Mouse (Mus musculus) hindbrain, embryonic 13.5 days (tissue): Measurements from ENCODE around the gene Cfl1. TPM values are rescaled to one million over a fixed set of nuclear protein-coding genes. Genes with fewer than 3 reads are reported as not detected.

Experiments used
- ATAC-seq: fragments of 200-750 bp; cut with Nextera tagmentation; 2 replicates; pipeline ENCODE4 v1.8.0; 2017; ENCODE audit warnings: moderate TSS enrichment; ENCODE audit not compliant: low FRiP score
- H3K27ac ChIP-seq: fragments of 300-500 bp; sonication (generic); 2 replicates; pipeline ENCODE4 v1.5.1; 2015; ENCODE audit warnings: inconsistent platforms, mild to moderate bottlenecking, moderate library complexity
- H3K27me3 ChIP-seq: fragments of 300-500 bp; sonication (generic); 2 replicates; pipeline ENCODE4 v1.6.1; 2015; ENCODE audit warnings: mild to moderate bottlenecking, inconsistent platforms
- H3K36me3 ChIP-seq: fragments of 300-500 bp; sonication (generic); 2 replicates; pipeline ENCODE4 v1.6.1; 2015; ENCODE audit warnings: mild to moderate bottlenecking, inconsistent platforms
- H3K4me1 ChIP-seq: fragments of 300-500 bp; sonication (generic); replicated peaks from 2 replicates; pipeline ENCODE4 v1.6.1; 2015; ENCODE audit warnings: inconsistent platforms
- H3K4me2 ChIP-seq: fragments of 300-500 bp; sonication (generic); 2 replicates; pipeline ENCODE4 v1.6.1; 2015; ENCODE audit warnings: inconsistent platforms, mild to moderate bottlenecking, moderate library complexity
- H3K4me3 ChIP-seq: fragments of 300-500 bp; sonication (generic); 2 replicates; pipeline ENCODE4 v1.5.1; 2015; ENCODE audit warnings: mild to moderate bottlenecking, inconsistent platforms
- H3K9ac ChIP-seq: fragments of 300-500 bp; sonication (generic); 2 replicates; pipeline ENCODE4 v1.6.1; 2015; ENCODE audit warnings: mild to moderate bottlenecking, inconsistent platforms
- H3K9me3 ChIP-seq: fragments of 300-500 bp; sonication (generic); 2 replicates; pipeline ENCODE4 v1.6.1; 2016; ENCODE audit warnings: inconsistent platforms
- WGBS: fragments of 180-500 bp; shearing (Covaris S2); methylation state at CpG from one replicate; pipeline ENCODE4 v1.1.7; 2015; 5-methylcytosine and 5-hydroxymethylcytosine counted together
- polyA plus RNA-seq: library from polyadenylated mRNA; unstranded; fragments of >200 nt; fragmentation: Nextera tagmentation; extraction: Ambion mirVana; gene quantifications from 2 replicates; pipeline ENCODE4 v1.2.1, GENCODE M21; 2015

Cfl1 gene
- 3,676 and 3,692 TPM in 2 replicates for polyA plus RNA-seq

- ATAC-seq = peak; percentile 72
- peak within 1 kb of the TSS; percentile 97 for H3K9ac ChIP-seq
- H3K27me3 ChIP-seq = no peaks in the 10 kb centered on the region
- under 1% methylated on average over 61 of the region's 62 CpGs for WGBS
- peaks cover 40% of the 10 kb centered on the region for H3K36me3 ChIP-seq
- H3K9me3 ChIP-seq = no peaks in the 10 kb centered on the region
- peaks cover 47% of the 10 kb centered on the region for H3K4me1 ChIP-seq
- H3K4me2 ChIP-seq = peak within 1 kb of the TSS; percentile 88
- H3K27ac ChIP-seq = peak within 1 kb of the TSS; percentile 99
- H3K4me3 ChIP-seq = peak within 1 kb of the TSS; percentile 99
These were observed at the start of gene Cfl1 for GRCm38 (mm10) chr19:5490313-5490897. Gene Cfl1, plus strand, starts transcription at chr19:5490455.

- ATAC-seq = no peak
- WGBS = 70% methylated on average over 9 of the region's 9 CpGs
- H3K9ac ChIP-seq = no peak overlapping the region
- H3K9me3 ChIP-seq = 0 out of 2 replicates have a peak, but pooled peaks cover 3% of the 10 kb centered on the region
- peaks cover 20% of the 10 kb centered on the region for H3K4me1 ChIP-seq
- no peaks in the 10 kb centered on the region for H3K36me3 ChIP-seq
- no peak overlapping the region for H3K4me3 ChIP-seq
- H3K4me2 ChIP-seq = no peak overlapping the region
- H3K27me3 ChIP-seq = peaks cover 62% of the 10 kb centered on the region
- no peak overlapping the region for H3K27ac ChIP-seq
These were observed 45.8 kb upstream of the Cfl1 start for GRCm38 (mm10) chr19:5444371-5444908.

GRCm38 (mm10) chr19:5444954-5445353, 45.3 kb upstream of the Cfl1 start:
- H3K4me3 ChIP-seq = no peak overlapping the region
- ATAC-seq = no peak
- H3K27me3 ChIP-seq = peaks cover 67% of the 10 kb centered on the region
- no peak overlapping the region for H3K27ac ChIP-seq
- no peaks in the 10 kb centered on the region for H3K36me3 ChIP-seq
- 0 out of 2 replicates have a peak, but pooled peaks cover 3% of the 10 kb centered on the region for H3K9me3 ChIP-seq
- 40% methylated on average over 7 of the region's 7 CpGs for WGBS
- no peak overlapping the region for H3K9ac ChIP-seq
- peaks cover 20% of the 10 kb centered on the region for H3K4me1 ChIP-seq
- no peak overlapping the region for H3K4me2 ChIP-seq

DNA sequence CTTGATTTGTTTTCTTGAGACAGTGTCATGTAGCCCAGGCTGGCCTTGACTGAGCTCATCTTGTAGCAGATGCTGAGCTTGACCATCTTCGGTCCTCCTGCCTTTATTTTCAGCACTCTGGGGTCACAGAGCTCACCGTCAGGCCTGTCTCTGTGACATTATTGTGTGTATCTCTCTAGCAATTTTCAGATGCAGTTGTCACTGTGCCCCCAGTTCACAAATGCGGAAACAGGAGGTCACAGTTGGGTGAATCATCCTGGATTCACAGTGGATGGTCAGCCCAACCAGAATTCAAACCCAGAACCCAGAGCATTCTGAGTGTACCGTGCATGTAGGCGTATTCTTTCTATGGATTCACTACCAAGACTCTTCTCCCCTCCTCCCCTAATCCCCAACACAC, 44.5 kb upstream of the Cfl1 start:
- ATAC-seq = no peak

DNA sequence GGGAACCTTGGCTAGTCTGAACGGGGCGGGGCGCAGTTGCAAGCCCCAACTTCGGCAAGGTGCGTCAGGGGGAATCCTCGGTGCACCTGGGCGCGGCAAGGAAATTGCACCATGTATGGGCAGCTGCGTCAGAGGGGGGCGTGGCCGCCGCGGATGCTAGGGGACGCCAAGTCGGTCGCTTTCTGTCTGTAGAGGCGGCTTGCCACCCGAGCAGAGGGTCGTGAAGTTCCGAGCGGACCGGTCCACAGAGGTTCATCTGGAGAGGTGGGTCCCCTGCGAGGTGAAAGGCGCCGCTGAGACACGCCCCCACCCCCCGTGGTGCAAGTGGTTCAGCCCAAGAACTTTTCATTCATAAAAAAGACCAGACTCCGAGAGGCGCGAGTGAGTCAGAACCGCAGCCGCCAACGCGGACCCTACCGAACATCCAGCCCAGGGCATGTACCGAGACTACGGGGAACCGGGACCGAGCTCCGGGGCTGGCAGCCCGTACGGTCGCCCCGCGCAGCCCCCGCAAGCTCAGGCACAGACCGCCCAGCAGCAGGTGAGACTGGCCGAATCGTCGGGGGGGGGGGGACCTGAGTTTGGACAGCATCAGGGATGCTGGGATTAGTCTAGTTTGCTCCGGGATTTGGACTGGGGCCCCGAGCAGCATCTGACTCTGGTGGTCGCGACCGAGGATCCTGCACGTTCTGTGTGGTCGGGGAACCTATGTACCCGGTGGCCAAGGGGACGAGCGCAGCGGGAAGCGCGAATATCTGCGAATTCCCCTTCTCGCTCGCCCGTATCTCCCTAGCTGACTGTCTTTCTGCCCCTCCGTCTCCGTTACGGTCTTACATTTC, 42.5 kb upstream of the Cfl1 start, which contains the start of gene Fosl1:
Gene Fosl1, plus strand, starts transcription at position 33 of the 839 bp plus-strand sequence.
- no peaks in the 10 kb centered on the region for H3K36me3 ChIP-seq
- H3K9ac ChIP-seq = peak within 1 kb of the TSS; percentile 64
- whole genome bisulfite sequencing = under 1% methylated on average over 70 of the region's 70 CpGs
- H3K4me2 ChIP-seq = peak within 1 kb of the TSS; percentile 91
- peak; percentile 75 for ATAC-seq
- H3K27me3 ChIP-seq = peaks cover 86% of the 10 kb centered on the region
- H3K4me3 ChIP-seq = peak within 1 kb of the TSS; percentile 50
- H3K9me3 ChIP-seq = no peaks in the 10 kb centered on the region
- peaks cover 20% of the 10 kb centered on the region for H3K4me1 ChIP-seq
- no peak within 1 kb of the TSS for H3K27ac ChIP-seq

More for the DNA sequence above, 44.5 kb upstream of the Cfl1 start:
- Histone ChIP-seq H3K9ac (no peak overlapping the region), H3K36me3 (no peaks in the 10 kb centered on the region), H3K4me2 (no peak overlapping the region), H3K4me3 (no peak overlapping the region), H3K4me1 (peaks cover 20% of the 10 kb centered on the region), H3K27me3 (peaks cover 75% of the 10 kb centered on the region), H3K27ac (no peak overlapping the region), H3K9me3 (no peaks in the 10 kb centered on the region)
- 88% methylated on average over 5 of the region's 5 CpGs for WGBS

- no peak for ATAC-seq
- Histone ChIP-seq H3K4me1 (peaks cover 20% of the 10 kb centered on the region), H3K27me3 (peaks cover 85% of the 10 kb centered on the region), H3K9ac (no peak overlapping the region), H3K4me3 (peak overlapping the region; percentile 50), H3K36me3 (no peaks in the 10 kb centered on the region; the same call in 1 of the 2 replicates), H3K27ac (no peak overlapping the region), H3K9me3 (no peaks in the 10 kb centered on the region), H3K4me2 (peak overlapping the region; percentile 91)
- WGBS = 6% methylated on average over 36 of the region's 36 CpGs
These were observed 41.7 kb upstream of the Cfl1 start for GRCm38 (mm10) chr19:5448354-5449150.

DNA sequence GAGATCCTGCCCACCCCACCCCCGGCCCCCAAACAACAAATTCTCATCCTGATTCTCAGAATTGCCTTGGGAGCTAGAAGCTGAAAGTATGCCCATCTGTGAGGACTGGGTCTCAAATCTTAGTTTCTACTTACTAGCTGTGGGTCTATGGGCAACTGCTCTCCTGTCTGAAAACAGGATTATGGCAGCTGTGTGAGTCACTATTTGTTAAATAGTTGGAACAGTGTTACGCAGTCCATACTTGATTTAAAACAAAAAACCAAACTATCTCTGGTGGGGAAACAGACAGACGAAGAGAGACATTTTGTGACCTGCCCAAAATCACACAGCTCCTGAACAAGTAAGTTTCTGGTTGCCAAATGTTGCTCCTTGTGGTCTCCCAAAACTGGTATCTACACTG, 40.6 kb upstream of the Cfl1 start:
- Histone ChIP-seq H3K27ac (no peak overlapping the region), H3K9ac (no peak overlapping the region), H3K4me2 (no peak overlapping the region), H3K4me3 (no peak overlapping the region), H3K27me3 (peaks cover 75% of the 10 kb centered on the region), H3K4me1 (peaks cover 25% of the 10 kb centered on the region), H3K9me3 (no peaks in the 10 kb centered on the region), H3K36me3 (peaks cover 9% of the 10 kb centered on the region)
- 85% methylated on average over 3 of the region's 3 CpGs for WGBS
- no peak for ATAC-seq

DNA sequence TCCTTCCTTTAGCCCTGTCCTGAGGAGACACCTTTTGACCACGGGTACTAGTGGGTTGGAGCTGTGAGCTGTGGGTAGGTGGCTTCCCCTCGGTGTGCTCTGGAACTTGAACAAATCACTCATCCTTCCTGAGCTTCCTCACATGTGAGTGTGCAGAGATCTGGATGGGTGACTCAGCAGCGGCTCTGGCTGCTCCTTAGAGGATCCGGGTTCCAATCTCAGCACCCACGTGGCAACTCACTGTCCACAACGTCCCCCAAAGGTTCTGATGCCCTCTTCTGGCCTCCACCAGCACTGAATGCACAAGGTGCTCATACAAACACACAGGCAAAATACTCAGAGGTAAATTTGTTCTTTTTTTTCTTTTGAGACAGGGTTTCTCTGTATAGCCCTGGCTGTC, 38.5 kb upstream of the Cfl1 start:
- peaks cover 9% of the 10 kb centered on the region for H3K36me3 ChIP-seq
- H3K9ac ChIP-seq = no peak overlapping the region
- peaks cover 46% of the 10 kb centered on the region for H3K4me1 ChIP-seq
- no peaks in the 10 kb centered on the region for H3K9me3 ChIP-seq
- H3K4me3 ChIP-seq = no peak overlapping the region
- WGBS = 81% methylated on average over 6 of the region's 6 CpGs
- peaks cover 54% of the 10 kb centered on the region for H3K27me3 ChIP-seq
- no peak overlapping the region for H3K27ac ChIP-seq
- H3K4me2 ChIP-seq = no peak overlapping the region
- no peak for ATAC-seq

DNA sequence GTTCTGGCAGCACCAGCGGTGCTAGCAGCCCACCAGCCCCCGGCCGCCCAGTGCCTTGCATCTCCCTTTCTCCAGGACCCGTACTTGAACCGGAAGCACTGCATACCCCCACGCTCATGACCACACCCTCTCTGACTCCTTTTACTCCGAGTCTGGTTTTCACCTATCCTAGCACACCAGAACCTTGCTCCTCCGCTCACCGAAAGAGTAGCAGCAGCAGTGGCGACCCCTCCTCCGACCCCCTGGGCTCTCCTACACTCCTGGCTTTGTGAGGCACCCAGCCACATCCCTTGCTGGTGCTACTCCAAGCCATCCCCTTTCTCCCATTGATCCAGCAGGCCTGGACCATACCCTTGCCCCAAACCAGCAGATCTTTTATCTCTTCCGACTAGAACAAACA, 35.2 kb upstream of the Cfl1 start:
- Histone ChIP-seq H3K4me2 (peak overlapping the region; percentile 96), H3K36me3 (peaks cover 9% of the 10 kb centered on the region), H3K4me3 (peak overlapping the region; percentile 77), H3K27ac (no peak overlapping the region), H3K9ac (peak overlapping the region; percentile 95), H3K9me3 (no peaks in the 10 kb centered on the region), H3K4me1 (peaks cover 38% of the 10 kb centered on the region), H3K27me3 (peaks cover 32% of the 10 kb centered on the region)
- ATAC-seq = no peak
- 84% methylated on average over 12 of the region's 12 CpGs for WGBS

DNA sequence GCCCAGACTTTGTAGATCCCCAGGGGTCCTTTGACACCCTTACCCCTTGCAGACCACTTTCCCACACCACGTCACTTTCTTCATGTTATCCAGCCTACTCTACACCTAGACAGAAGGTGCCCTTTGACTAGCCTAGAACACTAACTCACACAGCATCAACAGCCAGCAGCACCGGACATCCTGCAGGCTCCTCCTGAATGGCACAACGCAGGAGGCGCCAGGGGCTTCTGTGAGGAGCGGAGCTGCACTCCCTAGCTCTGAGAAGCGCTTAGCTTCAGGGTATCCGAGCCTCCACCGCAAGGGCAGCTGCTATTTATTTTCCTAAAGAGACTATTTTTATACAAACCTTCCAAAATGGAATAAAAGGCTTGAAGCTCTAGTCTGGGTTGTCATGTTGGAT, 34.7 kb upstream of the Cfl1 start:
- Histone ChIP-seq H3K27ac (no peak overlapping the region), H3K9ac (peak overlapping the region; percentile 95), H3K9me3 (no peaks in the 10 kb centered on the region), H3K4me3 (peak overlapping the region; percentile 77), H3K27me3 (peaks cover 27% of the 10 kb centered on the region), H3K4me1 (peaks cover 39% of the 10 kb centered on the region), H3K4me2 (peak overlapping the region; percentile 96), H3K36me3 (peaks cover 9% of the 10 kb centered on the region)
- no peak for ATAC-seq
- 67% methylated on average over 8 of the region's 8 CpGs for WGBS

- Histone ChIP-seq H3K9me3 (no peaks in the 10 kb centered on the region), H3K36me3 (peaks cover 9% of the 10 kb centered on the region), H3K9ac (peak overlapping the region; percentile 95), H3K4me3 (peak overlapping the region; percentile 77), H3K4me1 (peaks cover 45% of the 10 kb centered on the region), H3K4me2 (peak overlapping the region; percentile 96), H3K27me3 (peaks cover 19% of the 10 kb centered on the region), H3K27ac (peak overlapping the region; percentile 99)
- ATAC-seq = peak; percentile 9; the same call in 1 of the 2 replicates
- 5% methylated on average over 26 of the region's 26 CpGs for WGBS
These were observed 33.9 kb upstream of the Cfl1 start for GRCm38 (mm10) chr19:5456241-5456921.
